Mouse (Mus musculus) heart, adult 2 months (tissue): ENCODE data around the gene Aldh16a1. TPM values are rescaled to one million over a fixed set of nuclear protein-coding genes. Genes with fewer than 3 reads are reported as not detected.

Experiments
- DNase-seq, 2 experiments: peaks; one replicate each; pipeline ENCODE4 v3.0.0; 2021
- H3K27ac ChIP-seq: fragments of 200-600 bp; 2 replicates; pipeline ENCODE4 v1.8.1; 2022
- H3K27me3 ChIP-seq: fragments of 200-500 bp; 2 replicates; pipeline ENCODE4 v1.6.1; 2012; ENCODE audit warnings: mild to moderate bottlenecking, low read length, inconsistent platforms, mixed read lengths; ENCODE audit not compliant: control insufficient read depth, insufficient read depth
- H3K36me3 ChIP-seq: fragments of 200-500 bp; 2 replicates; pipeline ENCODE4 v1.6.1; 2012; ENCODE audit warnings: low read length, inconsistent platforms; ENCODE audit not compliant: control insufficient read depth, insufficient read depth
- H3K4me1 ChIP-seq: fragments of 200-500 bp; 2 replicates; pipeline ENCODE4 v1.6.1; 2011; ENCODE audit warnings: low read length; ENCODE audit not compliant: control insufficient read depth, insufficient read depth
- H3K4me3 ChIP-seq: fragments of 200-600 bp; 2 replicates; pipeline ENCODE4 v1.8.1; 2022
- H3K79me2 ChIP-seq: fragments of 200-500 bp; replicated peaks from 2 replicates; pipeline ENCODE4 v1.6.1; 2012; ENCODE audit warnings: mild to moderate bottlenecking, inconsistent platforms, low read length, moderate library complexity, mixed read lengths; ENCODE audit not compliant: control insufficient read depth, insufficient read depth
- H3K9ac ChIP-seq: fragments of 200-500 bp; 2 replicates; pipeline ENCODE4 v1.6.1; 2012; ENCODE audit warnings: low read depth, mild to moderate bottlenecking, control low read depth, inconsistent platforms, low read length, mixed read lengths
- CTCF ChIP-seq: fragments of 200-600 bp; IDR thresholded peaks from 2 replicates; pipeline ENCODE4 v1.8.1; 2022; ENCODE audit warnings: antibody characterized with exemption, mild to moderate bottlenecking, moderate library complexity
- EP300 ChIP-seq: fragments of 200-500 bp; IDR thresholded peaks from 2 replicates; pipeline ENCODE4 v1.6.1; 2011; ENCODE audit warnings: low read depth, low read length, control low read depth; ENCODE audit not compliant: insufficient read depth
- POLR2A ChIP-seq: fragments of 200-500 bp; IDR thresholded peaks from 2 replicates; pipeline ENCODE4 v1.6.1; 2011; ENCODE audit warnings: mild to moderate bottlenecking, low read depth, low read length, control low read depth; ENCODE audit not compliant: insufficient read depth
- WGBS: fragments of 180-500 bp; shearing (Covaris S2); methylation state at CpG from one replicate; pipeline ENCODE4 v1.1.7; 2018; 5-methylcytosine and 5-hydroxymethylcytosine counted together
- intact Hi-C: fragments of 180-260 bp; cut with DNase I; formaldehyde crosslinking; loops from one replicate; pipeline ENCODE4 v1.15.1; 2025
- polyA plus RNA-seq: library from polyadenylated mRNA; depleted of rRNA; stranded (reverse); fragments of >200 nt; gene quantifications from 2 replicates; pipeline ENCODE4 v1.2.3, GENCODE M21; 2012
- total RNA-seq, 2 experiments: library from RNA; stranded (reverse); gene quantifications; 2 replicates each; pipeline ENCODE4 v1.2.3; 2021

The Aldh16a1 gene
- total and polyA plus RNA-seq, 3 experiments: 19.7 to 25.1 (median 23.5) TPM

DNA sequence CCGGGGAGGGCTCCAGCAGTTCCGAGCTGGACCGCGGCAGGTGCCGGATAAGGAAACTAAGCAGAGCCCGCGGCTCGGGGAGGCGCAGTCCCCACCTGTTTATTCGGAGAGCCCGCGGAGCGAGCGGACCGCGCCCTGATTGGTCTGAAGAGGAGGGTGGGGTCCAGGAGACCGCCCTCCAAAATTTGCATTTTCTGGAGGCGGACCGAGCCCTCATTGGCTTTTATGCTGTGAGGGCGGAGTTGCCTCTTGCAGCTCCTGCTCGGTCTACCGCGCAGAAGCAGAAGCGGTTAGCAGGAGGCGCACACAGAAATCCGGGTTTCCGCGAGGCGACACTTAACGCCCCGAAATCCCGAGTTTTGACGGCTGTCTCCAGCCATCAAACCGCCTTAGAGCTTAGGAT is 27.8 kb upstream of the Aldh16a1 start:
- peak overlapping the region; percentile 50 for H3K4me3 ChIP-seq
- H3K27ac ChIP-seq: no peak overlapping the region
- H3K27me3 ChIP-seq: peaks cover 18% of the 10 kb centered on the region
- no peaks in the 10 kb centered on the region for H3K4me1 ChIP-seq
- 1% methylated on average over 34 of the region's 34 CpGs for WGBS
- peak; percentile 86 to 90 for DNase-seq
- H3K9ac ChIP-seq: peak overlapping the region; percentile 11; the same call in 1 of the 2 replicates
- intact Hi-C loops: no loop called here
- TF ChIP-seq POLR2A: peak; percentile 77
- TF ChIP-seq EP300: no peak
- no peaks in the 10 kb centered on the region for H3K79me2 ChIP-seq
- H3K36me3 ChIP-seq: no peaks in the 10 kb centered on the region

DNA sequence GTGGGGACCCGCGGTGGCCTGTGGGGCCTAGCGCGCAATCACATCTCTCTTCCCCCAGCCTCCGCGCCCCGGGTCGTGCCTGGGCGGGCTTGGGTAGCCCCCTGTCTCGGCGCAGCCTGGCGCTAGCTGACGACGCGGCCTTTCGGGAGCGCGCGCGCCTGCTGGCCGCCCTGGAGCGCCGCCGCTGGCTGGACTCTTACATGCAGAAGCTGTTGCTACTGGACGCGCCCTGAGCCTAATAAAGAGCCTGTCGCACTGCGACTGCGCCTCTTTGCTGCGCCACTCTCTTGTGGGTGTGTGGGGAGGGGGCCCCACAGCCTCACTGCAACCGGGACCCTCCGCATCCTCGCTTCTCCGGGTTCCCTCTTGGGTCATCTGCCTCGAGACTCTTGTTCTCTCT is 27.2 kb upstream of the Aldh16a1 start:
- intact Hi-C loops: no loop called here
- no peak for DNase-seq
- Histone ChIP-seq H3K36me3 (no peaks in the 10 kb centered on the region), H3K4me1 (no peaks in the 10 kb centered on the region), H3K9ac (no peak overlapping the region), H3K79me2 (no peaks in the 10 kb centered on the region), H3K27me3 (peaks cover 21% of the 10 kb centered on the region), H3K4me3 (no peak overlapping the region), H3K27ac (no peak overlapping the region)
- WGBS: 5% methylated on average over 35 of the region's 35 CpGs
- TF ChIP-seq EP300 (no peak), POLR2A (no peak), CTCF (peak; percentile 5; the same call in 1 of the 2 replicates)

DNA sequence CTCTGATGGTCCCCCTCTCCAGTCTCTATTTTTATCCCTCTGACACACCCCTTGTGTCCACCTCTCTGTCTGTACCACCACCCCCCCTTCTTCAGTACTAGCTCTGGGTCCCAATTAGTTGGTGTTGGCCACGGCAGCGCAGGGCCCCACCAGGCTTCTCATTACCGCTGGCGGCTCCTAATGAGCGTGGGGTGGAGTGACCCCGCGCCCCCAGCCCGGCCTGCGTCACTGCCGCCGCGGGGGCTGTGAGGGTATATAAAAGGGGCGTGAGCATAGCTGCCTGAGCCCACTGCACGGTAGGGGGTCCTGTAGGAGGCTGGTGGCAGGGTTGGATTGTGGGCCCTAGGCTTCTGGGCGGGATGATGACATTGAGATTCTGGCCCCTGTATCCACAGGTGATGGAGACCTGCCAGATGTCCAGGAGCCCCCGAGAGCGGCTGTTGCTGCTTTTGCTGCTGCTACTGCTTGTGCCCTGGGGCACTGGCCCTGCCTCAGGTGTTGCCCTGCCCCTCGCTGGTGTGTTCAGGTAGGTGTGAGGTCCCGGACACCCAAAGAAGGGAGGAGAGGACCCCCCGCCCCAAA is 26.6 kb upstream of the Aldh16a1 start, which contains the start of gene Pth2:
Pth2 (plus strand) TSS at position 100 of the 582 bp plus-strand sequence.
- no peak for DNase-seq
- whole genome bisulfite sequencing: 25% methylated on average over 20 of the region's 20 CpGs
- Histone ChIP-seq H3K9ac (no peak within 1 kb of the TSS), H3K4me3 (no peak within 1 kb of the TSS), H3K27ac (no peak within 1 kb of the TSS), H3K36me3 (no peaks in the 10 kb centered on the region), H3K27me3 (peaks cover 26% of the 10 kb centered on the region), H3K79me2 (no peaks in the 10 kb centered on the region), H3K4me1 (no peaks in the 10 kb centered on the region)
- intact Hi-C loops: no loop called here
- no peak for TF ChIP-seq CTCF
- TF ChIP-seq EP300: no peak
- no peak for TF ChIP-seq POLR2A

DNA sequence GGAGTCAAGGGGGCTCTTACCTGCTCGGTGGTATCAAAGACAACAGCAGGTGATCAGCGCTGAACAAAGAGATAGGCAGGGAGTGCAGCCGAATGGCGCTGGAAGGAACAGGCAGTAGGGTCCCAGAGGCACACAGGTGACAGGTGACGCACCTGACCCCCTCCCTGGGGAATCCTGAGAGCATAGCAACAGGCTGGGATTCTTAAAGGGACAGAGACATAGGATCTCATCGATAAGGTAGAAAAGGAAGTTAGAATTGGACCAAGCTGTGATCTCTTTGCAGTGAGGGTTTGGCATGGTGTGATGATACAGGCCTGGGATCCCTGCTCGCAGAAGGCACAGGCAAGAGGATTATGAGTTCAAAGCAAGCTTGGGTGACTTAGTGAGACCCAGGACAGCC is 25.1 kb upstream of the Aldh16a1 start, which contains the start of gene Gfy:
Gfy (minus strand) TSS at position 101 of the 400 bp plus-strand sequence.
- Histone ChIP-seq H3K79me2 (no peaks in the 10 kb centered on the region), H3K9ac (no peak within 1 kb of the TSS), H3K27me3 (peaks cover 34% of the 10 kb centered on the region), H3K4me3 (no peak within 1 kb of the TSS), H3K27ac (no peak within 1 kb of the TSS), H3K36me3 (no peaks in the 10 kb centered on the region), H3K4me1 (no peaks in the 10 kb centered on the region)
- WGBS: 33% methylated on average over 7 of the region's 7 CpGs
- intact Hi-C loops: no loop called here
- TF ChIP-seq POLR2A: no peak
- TF ChIP-seq EP300: no peak
- no peak for TF ChIP-seq CTCF
- no peak for DNase-seq

DNA sequence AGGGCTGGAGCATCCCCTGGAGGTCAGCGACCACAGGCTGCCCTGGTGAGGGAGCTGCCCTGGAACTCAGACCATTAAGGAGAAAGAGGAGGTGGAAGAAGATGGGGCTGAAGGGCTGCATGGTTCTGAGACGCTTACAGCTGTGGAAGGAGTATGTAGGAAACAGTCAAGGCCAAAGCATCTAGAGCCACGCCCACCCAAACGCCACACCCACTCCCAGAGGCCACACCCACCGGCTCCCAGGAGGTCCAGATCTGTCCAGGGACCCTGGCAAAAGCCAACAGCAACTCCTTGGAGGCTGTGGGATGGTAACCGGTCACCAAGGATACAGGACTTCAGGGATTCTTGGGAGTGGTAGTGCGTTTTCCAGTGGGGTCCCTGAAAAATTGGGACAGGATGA is 24.2 kb upstream of the Aldh16a1 start:
- intact Hi-C loops: no loop called here
- Histone ChIP-seq H3K4me1 (no peaks in the 10 kb centered on the region), H3K27me3 (peaks cover 31% of the 10 kb centered on the region), H3K36me3 (no peaks in the 10 kb centered on the region), H3K9ac (no peak overlapping the region), H3K4me3 (no peak overlapping the region), H3K79me2 (no peaks in the 10 kb centered on the region), H3K27ac (no peak overlapping the region)
- TF ChIP-seq POLR2A (no peak), CTCF (no peak), EP300 (no peak)
- WGBS: 27% methylated on average over 7 of the region's 7 CpGs
- DNase-seq: no peak

DNA sequence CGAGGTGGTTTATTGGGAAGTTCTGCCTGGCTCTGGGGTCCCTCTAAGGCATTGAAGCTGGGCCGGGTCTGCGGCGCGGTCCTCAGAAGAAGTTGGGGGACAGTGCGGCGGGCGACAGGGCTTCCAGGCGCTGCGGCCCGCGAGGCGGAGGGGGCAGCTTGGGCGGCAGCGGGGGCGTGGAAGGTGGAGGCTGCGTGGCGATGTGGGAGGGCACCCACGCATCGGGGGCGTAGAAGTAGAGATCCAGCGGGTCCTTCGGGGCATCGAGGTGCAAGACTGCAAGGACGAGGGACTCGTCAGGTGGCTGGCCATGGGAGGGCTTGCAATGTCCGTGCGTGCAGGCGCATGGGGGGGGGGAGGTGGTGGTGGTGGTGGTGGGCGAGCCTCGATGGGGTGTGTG is 22.0 kb upstream of the Aldh16a1 start:
- H3K27me3 ChIP-seq: peaks cover 28% of the 10 kb centered on the region
- 3% methylated on average over 31 of the region's 31 CpGs for WGBS
- intact Hi-C loops: no loop called here
- no peak for TF ChIP-seq POLR2A
- TF ChIP-seq EP300: no peak
- no peak for TF ChIP-seq CTCF
- H3K79me2 ChIP-seq: no peaks in the 10 kb centered on the region
- no peak overlapping the region for H3K9ac ChIP-seq
- no peak for DNase-seq
- no peaks in the 10 kb centered on the region for H3K4me1 ChIP-seq
- no peak overlapping the region for H3K27ac ChIP-seq
- H3K4me3 ChIP-seq: no peak overlapping the region
- H3K36me3 ChIP-seq: no peaks in the 10 kb centered on the region
